Mouse (Mus musculus) liver, adult 2 months (tissue): ENCODE results near the gene Gm28051.

Experiments
- CTCF ChIP-seq: fragments of 200-500 bp; IDR thresholded peaks from 2 replicates; pipeline ENCODE4 v1.5.1; 2011; ENCODE audit warnings: low read depth, low read length, control low read depth
- POLR2A ChIP-seq: fragments of 200-500 bp; IDR thresholded peaks from 2 replicates; pipeline ENCODE4 v1.6.1; 2011; ENCODE audit warnings: low read length, control low read depth; ENCODE audit not compliant: insufficient read depth; ENCODE audit errors: extremely low read depth

DNA sequence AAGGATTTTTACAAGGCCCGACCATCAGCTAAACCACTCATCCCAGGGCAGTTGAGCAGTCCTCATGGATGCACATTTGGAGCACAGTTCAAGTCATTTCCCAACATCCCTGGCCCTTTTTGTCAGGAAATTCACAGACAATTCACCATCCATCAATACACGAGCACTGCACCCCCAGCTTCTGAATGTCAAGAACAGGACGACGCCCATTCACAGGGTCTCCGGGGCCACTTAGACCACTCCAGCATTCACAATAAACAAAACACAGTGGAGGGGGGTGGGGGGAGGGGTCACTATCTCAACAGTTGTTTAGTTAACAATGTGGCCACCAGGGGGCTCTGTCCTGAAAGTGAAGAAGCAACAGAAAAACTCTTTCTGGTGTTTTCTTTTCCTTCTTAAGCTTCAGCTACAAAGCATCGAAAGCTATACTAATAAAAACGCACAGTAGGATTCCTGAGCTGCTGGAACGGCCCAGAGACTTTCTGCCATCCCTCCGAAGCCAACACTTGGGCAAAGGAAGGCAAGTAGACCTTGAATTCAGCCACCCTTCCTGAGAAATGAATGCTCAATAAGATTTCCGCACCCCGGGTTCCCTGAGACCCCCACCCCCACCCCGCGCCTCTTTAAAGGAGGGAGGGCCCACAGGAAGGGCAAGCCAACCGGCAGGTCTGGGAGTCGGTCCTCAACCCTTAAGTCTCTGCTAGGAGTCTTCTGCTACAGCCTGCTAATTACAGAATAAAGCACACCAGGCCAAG, 55.0 kb downstream of the Gm28051 start:
- TF ChIP-seq POLR2A, result no peak
- TF ChIP-seq CTCF, result peak; percentile 25; the same call in 1 of the 2 replicates
